ENCODE assay signal across 8 mouse cellular contexts in the genomic region with DNA sequence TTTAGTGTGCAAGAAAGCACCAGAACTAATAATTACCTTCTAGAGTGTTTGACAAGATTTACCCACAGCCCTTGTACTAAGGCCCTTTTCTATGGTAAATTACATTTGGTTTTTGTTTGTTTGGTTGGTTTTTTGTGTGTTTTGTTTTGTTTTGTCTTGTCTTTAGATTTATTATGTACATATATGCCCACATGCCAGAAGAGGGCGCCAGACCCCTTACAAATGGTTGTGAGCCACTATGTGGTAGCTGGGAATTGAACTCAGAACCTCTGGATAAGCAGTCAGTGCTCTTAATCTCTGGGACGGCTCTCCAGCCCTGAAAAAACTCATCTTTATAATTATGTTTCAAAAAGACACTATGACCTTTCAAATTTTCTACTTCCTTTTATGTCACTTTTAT. TPM values are rescaled to one million over a fixed set of nuclear protein-coding genes. Genes with fewer than 3 reads are reported as not detected.
DNase-seq lines count a peak whose midpoint lies in the region; ATAC-seq and TF ChIP-seq lines count a peak whose summit lies in the region.
"Had no signal": no experiment of that assay in that cellular context is flagged by ENCODE, and none has a peak within 500 bp of the region (broad histone marks: within the 10 kb centered on the region; RNA-seq: fewer than 3 reads in every experiment).

No protein-coding gene starts in this region.

- no peak for ATAC-seq in erythroblast, adult 5-6 weeks (replicated peaks; ENCODE audit: low FRiP score, poor library complexity, severe bottlenecking)

- H3K27ac ChIP-seq in layer of hippocampus, adult 2 months: no peak overlapping the region
- H3K27ac ChIP-seq: heart, embryonic 15.5 days had no signal

- DNase-seq in layer of hippocampus, adult 2 months (ENCODE audit: low spot score in 2 of 2): peak in 1 of 2 experiments; percentile 47
- DNase-seq in layer of hippocampus, adult 9-10 months (ENCODE audit: low spot score): no peak
- DNase-seq in ES-CJ7 (ENCODE audit: low read depth, low spot score): peak; percentile 64
- DNase-seq in WW6 (ENCODE audit: low read depth, low spot score): peak; percentile 57
- peak; percentile 68 for DNase-seq in embryo, embryonic 11 days
- DNase-seq in lung, postnatal 14 days: peak; percentile 68

- peak; percentile 72 for TF ChIP-seq CTCF in layer of hippocampus, adult 2 months (conservative IDR thresholded peaks at IDR 0.05)

- no peak overlapping the region for H3K4me3 ChIP-seq in layer of hippocampus, adult 2 months
- H3K4me3 ChIP-seq: heart, embryonic 15.5 days had no signal

RNA-seq across cellular contexts. Expression of a gene that starts 37.9 kb away (rescaled TPM):
- total RNA-seq in layer of hippocampus, adult 2 months (2021): 1 to 10 TPM; 1.2 to 1.5 TPM
- 0.42 and 0.96 TPM in 2 replicates for total RNA-seq in erythroblast, adult 5-6 weeks (2015; ENCODE audit: low replicate concordance)
- 2.7 and 4.5 TPM in 2 replicates for total RNA-seq in erythroblast, adult 5-6 weeks (2017; ENCODE audit: low replicate concordance)
